Mouse (Mus musculus) stomach, postnatal 0 days (tissue): ENCODE data around the gene Gm21972.

Source experiments
- CTCF ChIP-seq: IDR thresholded peaks from 2 replicates; pipeline ENCODE4 v1.5.1; 2016; ENCODE audit warnings: antibody characterized with exemption, low read depth, mild to moderate bottlenecking, moderate library complexity
- EP300 ChIP-seq: optimal IDR thresholded peaks from 2 replicates; pipeline ENCODE3; 2016; ENCODE audit warnings: antibody characterized with exemption

GRCm38 (mm10) chr1:86183577-86184263, 50.3 kb downstream of the Gm21972 start:
- TF ChIP-seq CTCF (no peak), EP300 (no peak)
